Mouse (Mus musculus) ovary, postnatal 10 days (tissue): Measurements from ENCODE around the gene Zan.

ENCODE experiments used
- DNase-seq: peaks from one replicate; pipeline ENCODE4 v3.0.0; 2022; ENCODE audit warnings: low spot score

Zan gene

DNA sequence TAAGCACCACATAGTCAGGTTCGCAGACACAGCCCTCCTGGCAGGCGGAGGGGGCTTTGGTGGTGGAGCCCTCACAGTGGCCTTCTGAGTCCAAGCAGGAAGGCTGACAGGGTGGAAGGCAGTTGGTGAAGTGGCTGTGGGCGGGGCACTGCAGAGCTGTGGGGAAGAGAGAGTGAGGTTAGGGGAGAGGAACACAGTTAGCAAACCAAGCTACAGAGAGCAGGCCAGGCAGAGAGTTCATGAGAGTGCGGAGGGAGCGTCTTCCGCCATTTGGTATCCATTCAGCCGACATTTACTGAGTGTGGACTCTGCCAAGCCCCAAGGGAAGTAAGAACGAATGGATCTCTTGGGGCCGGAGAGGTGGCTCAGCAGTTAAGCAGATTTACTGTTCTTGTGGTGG is 57.8 kb downstream of the Zan start:
- no peak for DNase-seq

- no peak for DNase-seq
These were observed 62.6 kb downstream of the Zan start for GRCm38 (mm10) chr5:137414253-137414652.

GRCm38 (mm10) chr5:137411235-137411634 is 65.6 kb downstream of the Zan start:
- no peak for DNase-seq

- no peak for DNase-seq
These were observed 66.3 kb downstream of the Zan start for GRCm38 (mm10) chr5:137410549-137410948.

DNA sequence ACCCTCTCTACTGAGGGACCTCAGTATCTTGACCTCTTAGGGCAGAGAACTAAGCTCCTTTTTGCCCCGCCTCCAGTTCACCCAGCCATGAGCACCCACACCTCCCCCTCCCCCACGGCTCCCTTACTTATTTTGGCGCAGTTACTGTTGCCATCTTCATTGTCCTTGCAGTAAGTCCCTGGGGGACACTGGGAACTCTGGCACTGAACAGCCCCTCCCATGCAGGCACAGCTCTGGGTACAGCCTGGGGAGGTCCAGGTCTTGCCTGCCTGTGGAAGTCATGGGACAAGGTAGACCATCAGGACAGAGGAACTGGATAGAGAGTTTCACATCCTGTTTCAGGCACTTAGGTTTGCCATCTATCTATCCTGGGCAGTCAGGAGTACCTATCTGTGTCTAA is 66.8 kb downstream of the Zan start:
- no peak for DNase-seq

- DNase-seq: no peak
These were observed 67.4 kb downstream of the Zan start for GRCm38 (mm10) chr5:137409451-137409850.

GRCm38 (mm10) chr5:137404081-137404480 is 72.8 kb downstream of the Zan start:
- no peak for DNase-seq

DNA sequence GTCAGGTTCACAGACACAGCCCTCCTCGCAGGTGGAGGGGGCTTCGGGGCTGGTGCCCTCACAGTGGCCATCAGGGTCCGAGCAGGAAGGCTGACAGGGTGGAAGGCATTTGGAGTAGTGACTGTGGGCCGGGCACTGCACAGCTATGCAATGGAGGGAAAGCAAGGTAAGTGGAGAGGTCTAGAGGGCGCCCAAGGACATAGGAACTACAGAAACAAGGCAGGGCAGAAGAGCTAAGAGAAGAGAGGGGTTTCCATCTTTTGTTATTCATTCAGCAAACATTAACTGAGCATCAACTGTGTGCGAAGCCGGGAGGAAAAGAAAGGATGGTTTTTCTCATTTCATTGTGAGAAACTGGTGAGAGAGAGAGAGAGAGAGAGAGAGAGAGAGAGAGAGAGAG is 82.4 kb downstream of the Zan start:
- DNase-seq: no peak

GRCm38 (mm10) chr5:137391641-137392040 is 85.2 kb downstream of the Zan start:
- DNase-seq: no peak

GRCm38 (mm10) chr5:137386712-137387111 is 90.2 kb downstream of the Zan start:
- no peak for DNase-seq

- no peak for DNase-seq
These were observed 93.4 kb downstream of the Zan start for GRCm38 (mm10) chr5:137383441-137383840.

DNA sequence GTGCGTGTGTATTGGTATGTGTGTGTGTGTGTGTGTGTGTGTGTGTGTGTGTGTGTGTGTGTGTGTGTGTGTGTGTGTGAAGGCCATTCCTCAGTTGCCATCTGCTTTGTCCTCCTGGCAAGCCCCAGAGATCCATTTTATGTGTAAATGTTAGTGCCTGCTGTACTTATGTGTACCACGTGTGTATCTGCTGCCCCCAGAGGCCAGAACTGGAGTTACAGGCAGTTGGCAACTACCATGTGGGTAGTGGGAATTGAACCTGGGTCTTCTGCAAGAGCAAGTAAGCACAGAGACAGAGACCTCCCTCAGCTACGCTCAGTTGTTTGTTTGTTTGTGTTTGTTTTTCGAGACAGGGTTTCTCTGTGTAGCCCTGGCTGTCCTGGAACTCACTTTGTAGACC is 95.7 kb downstream of the Zan start:
- DNase-seq: no peak

DNA sequence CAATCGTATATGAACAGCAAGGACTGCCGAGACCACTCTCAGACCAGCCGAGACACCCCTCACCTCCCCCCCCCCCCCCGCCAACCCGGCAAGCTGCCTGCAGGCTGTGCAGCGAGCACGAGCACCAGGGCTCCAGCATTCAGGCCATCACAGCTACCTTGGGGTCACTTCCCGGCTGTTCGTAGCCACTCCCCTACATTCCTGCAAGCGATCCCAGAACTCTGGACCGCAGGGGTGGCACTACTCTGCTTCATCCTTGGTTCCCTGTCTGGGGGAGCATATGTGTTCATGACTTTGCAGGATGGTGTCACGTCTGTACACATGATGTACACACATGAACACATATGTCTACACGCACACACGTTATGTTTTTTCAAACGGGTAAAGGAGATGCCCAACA is 99.3 kb downstream of the Zan start:
- DNase-seq: no peak

GRCm38 (mm10) chr5:137377176-137377575 is 99.7 kb downstream of the Zan start:
- DNase-seq: no peak

- no peak for DNase-seq
These were observed 100.1 kb downstream of the Zan start for GRCm38 (mm10) chr5:137376722-137377121.

DNA sequence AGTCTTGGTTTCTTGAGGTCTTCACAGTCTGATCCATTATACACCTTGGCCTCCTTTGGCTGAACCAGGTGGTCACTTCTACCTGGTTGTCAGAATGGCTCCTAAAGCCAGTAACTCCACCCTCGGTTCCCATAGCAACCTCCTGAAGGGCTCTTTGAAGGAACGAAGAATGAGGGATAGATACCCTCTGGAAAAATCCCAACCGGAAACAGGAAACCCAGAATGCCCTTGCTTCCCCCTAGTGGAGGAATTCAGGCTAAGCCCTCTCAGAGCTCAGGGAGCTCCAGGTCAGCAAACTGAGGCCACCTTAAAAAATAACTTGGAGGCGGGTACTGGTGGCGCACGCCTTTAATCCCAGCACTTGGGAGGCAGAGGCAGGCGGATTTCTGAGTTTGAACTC is 100.7 kb downstream of the Zan start:
- DNase-seq: no peak

DNA sequence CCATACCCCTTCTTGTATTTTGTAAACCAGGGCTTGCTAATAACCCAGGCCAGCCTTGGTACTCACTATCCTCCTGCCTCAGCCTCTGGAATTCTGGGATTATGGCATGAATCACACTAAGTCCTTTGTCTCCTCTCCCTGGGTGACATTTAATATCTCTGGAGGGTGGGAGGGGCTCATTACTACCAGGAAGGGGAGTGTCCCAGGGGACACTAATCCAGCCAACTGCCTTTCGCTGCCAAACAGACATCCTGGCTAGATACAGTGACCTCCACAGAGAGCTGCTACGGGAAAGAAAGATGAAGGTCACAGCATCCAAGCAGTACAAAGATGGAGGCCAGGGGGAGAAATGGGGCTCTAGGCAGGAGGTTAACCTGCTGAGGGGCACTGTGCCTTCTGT is 101.2 kb downstream of the Zan start:
- DNase-seq: no peak

GRCm38 (mm10) chr5:137374521-137375080 is 102.3 kb downstream of the Zan start:
- no peak for DNase-seq

DNA sequence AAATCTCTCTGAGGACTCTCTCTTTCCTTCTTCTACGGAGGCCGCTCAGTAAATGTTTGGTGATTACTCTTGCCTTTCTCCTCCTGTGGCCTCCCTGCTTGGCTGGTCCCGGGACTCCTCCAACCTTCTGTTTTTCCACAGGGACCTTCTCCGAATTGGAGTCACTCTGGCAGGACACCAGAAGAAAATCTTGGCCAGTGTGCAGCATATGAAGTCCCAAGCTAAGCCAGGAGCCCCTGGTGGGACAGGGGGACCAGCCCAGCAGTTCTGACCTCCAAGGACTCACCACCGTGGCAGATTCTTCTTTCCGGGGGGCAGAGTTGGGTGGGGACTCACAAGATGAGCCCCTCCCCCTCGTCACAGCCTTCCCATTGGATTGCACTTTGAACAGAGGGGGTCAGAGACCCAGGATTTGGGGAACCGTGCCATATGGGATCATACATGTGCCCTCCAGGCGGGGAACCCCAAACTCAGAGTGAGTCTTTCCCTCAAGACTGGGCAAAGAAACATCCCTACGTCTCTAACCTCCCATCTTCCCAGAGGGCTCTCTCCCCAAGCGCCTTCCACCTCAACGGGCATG is 103.4 kb downstream of the Zan start:
- no peak for DNase-seq

DNA sequence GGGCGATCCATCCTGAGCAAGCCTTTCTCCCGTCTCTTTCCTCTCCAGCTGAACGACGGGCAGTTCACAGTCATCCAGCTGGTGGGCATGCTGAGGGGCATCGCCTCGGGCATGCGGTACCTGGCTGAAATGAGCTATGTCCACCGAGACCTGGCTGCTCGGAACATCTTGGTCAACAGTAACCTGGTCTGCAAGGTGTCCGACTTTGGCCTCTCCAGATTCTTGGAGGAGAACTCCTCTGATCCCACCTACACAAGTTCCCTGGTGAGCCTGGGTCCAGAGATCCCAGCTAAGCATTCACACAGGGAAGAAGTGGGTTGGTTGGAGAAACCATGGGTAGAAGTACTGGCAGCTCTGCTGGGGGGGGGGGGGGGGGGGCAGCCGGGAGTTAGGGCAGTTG is 107.2 kb downstream of the Zan start:
- no peak for DNase-seq

DNA sequence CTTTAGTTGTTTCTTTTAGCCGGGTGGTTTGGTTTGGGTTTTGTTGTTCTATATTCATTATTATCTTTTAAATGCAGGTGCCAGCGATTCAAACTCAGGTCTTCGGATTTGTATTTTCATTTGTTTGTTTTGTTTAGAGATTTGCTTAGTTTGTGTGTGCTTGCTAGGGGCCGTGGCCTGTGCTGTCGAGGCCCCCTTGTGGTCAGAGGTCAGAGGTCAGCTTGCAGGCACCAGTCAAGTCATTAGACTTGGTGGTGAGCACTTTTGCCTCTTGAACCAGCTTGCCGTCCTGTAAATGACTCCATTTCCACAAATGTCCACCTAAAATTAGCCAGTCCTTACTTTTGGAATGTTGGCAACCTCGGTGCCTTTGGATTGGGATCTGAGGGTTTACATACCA is 118.5 kb downstream of the Zan start:
- no peak for DNase-seq

DNA sequence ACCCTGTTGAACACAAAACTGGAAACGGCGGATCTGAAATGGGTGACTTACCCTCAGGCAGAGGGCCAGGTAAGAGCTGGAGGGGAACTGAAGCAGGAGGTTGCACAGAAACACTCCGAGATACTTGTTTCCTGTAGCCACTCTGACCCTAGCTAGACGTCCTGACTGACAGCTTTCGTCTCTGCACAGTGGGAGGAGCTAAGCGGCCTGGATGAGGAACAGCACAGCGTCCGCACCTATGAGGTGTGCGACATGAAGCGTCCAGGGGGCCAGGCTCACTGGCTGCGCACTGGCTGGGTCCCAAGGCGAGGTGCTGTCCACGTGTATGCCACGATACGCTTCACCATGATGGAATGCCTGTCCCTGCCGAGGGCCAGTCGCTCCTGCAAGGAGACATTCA is 122.8 kb downstream of the Zan start:
- no peak for DNase-seq

GRCm38 (mm10) chr5:137352011-137352975 is 124.6 kb downstream of the Zan start:
- no peak for DNase-seq
